In genomic region chr13:58511248-58511647, GRCm38 (mm10) we compare ENCODE assay signal across 15 mouse cellular contexts.
"Had no signal": no experiment of that assay in that cellular context is flagged by ENCODE, and none has a peak within 500 bp of the region (broad histone marks: within the 10 kb centered on the region; RNA-seq: fewer than 3 reads in every experiment).

No protein-coding gene starts in this region.

- H3K4me3 ChIP-seq: kidney, embryonic 15.5 days; limb, embryonic 15.5 days; liver, embryonic 13.5 days; lung, embryonic 15.5 days; neural tube, embryonic 13.5 days had no signal

- H3K9me3 ChIP-seq: kidney, embryonic 15.5 days; limb, embryonic 15.5 days; liver, embryonic 13.5 days; lung, embryonic 15.5 days; neural tube, embryonic 13.5 days had no signal

- H3K27me3 ChIP-seq: kidney, embryonic 15.5 days; limb, embryonic 15.5 days; lung, embryonic 15.5 days; neural tube, embryonic 13.5 days had no signal

- H3K4me1 ChIP-seq: limb, embryonic 15.5 days; lung, embryonic 15.5 days had no signal

- ATAC-seq: intestine, embryonic 16.5 days; liver, postnatal 0 days had no signal

- DNase-seq: kidney, adult 2 months; kidney, postnatal 14 days; liver, embryonic 13.5 days; liver, postnatal 0 days; lung, postnatal 14 days; midbrain, embryonic 14.5 days; retina, postnatal 1 day; right cerebral cortex, postnatal 14 days; thymus, postnatal 4 days had no signal

- H3K27ac ChIP-seq: kidney, embryonic 15.5 days; limb, embryonic 15.5 days; liver, embryonic 13.5 days; lung, embryonic 15.5 days; macrophage; neural tube, embryonic 13.5 days had no signal

- H3K9ac ChIP-seq: kidney, embryonic 15.5 days; limb, embryonic 15.5 days; liver, embryonic 13.5 days; liver, postnatal 0 days; lung, embryonic 15.5 days; neural tube, embryonic 13.5 days had no signal

- H3K36me3 ChIP-seq: kidney, embryonic 15.5 days; limb, embryonic 15.5 days; liver, embryonic 13.5 days; lung, embryonic 15.5 days; neural tube, embryonic 13.5 days had no signal

- H3K4me2 ChIP-seq: kidney, embryonic 15.5 days; limb, embryonic 15.5 days; liver, embryonic 13.5 days; lung, embryonic 15.5 days; neural tube, embryonic 13.5 days had no signal
